Mouse (Mus musculus) leukemia stem cell, adult 10-12 weeks (primary cell): ENCODE data around the gene Atxn10. TPM values are rescaled to one million over a fixed set of nuclear protein-coding genes. Genes with fewer than 3 reads are reported as not detected.

Experiments used
- polyA plus RNA-seq: library from polyadenylated mRNA; stranded (reverse); fragments of >175 nt; gene quantifications from 2 replicates; pipeline ENCODE4 v1.2.3, GENCODE M21; 2012; ENCODE audit warnings: low replicate concordance

Gene Atxn10
- polyA plus RNA-seq = 31.1 and 56.5 TPM in 2 replicates

GRCm38 (mm10) chr15:85335671-85336300 is at the start of gene Atxn10:
TSS of gene Atxn10 (plus strand) at chr15:85336245.

GRCm38 (mm10) chr15:85503127-85503526 is 167.1 kb downstream of the Atxn10 start, which contains the start of gene 7530416G11Rik:
TSS of gene 7530416G11Rik (minus strand) at chr15:85503227.

Other genes with a start within 250 kb of the Atxn10 start
- gene Smc1b, start 204.3 kb upstream of the Atxn10 start, polyA plus RNA-seq = not detected in 2 replicates
- not detected in 2 replicates for gene Ribc2, start 204.2 kb upstream of the Atxn10 start, polyA plus RNA-seq
- 0.19 TPM in 1 of 2 replicates, not detected in the other for gene Fbln1, start 130.3 kb upstream of the Atxn10 start, polyA plus RNA-seq
- gene 7530416G11Rik, start 167.0 kb downstream of the Atxn10 start, polyA plus RNA-seq = not detected in 2 replicates
- gene Wnt7b, start 246.2 kb downstream of the Atxn10 start, polyA plus RNA-seq = not detected in 2 replicates